Mouse (Mus musculus) E14TG2a.4 (cell line): Measurements from ENCODE around the gene Ficd.

Experiments
- H3K27me3 ChIP-seq: 2 replicates; pipeline ENCODE4 v1.6.1; 2014; ENCODE audit warnings: low read length, control low read depth; ENCODE audit not compliant: insufficient read depth
- H3K36me3 ChIP-seq: 2 replicates; pipeline ENCODE4 v1.6.1; 2014; ENCODE audit warnings: low read length, control low read depth; ENCODE audit not compliant: insufficient read depth
- H3K4me1 ChIP-seq: replicated peaks from 2 replicates; pipeline ENCODE4 v1.6.1; 2014; ENCODE audit warnings: low read depth, low read length, control low read depth
- H3K4me3 ChIP-seq: replicated peaks from 2 replicates; pipeline ENCODE4 v1.5.1; 2014; ENCODE audit warnings: mild to moderate bottlenecking, low read length
- H3K9me3 ChIP-seq: 2 replicates; pipeline ENCODE4 v1.6.1; 2014; ENCODE audit warnings: low read length, control low read depth
- CTCF ChIP-seq: conservative IDR thresholded peaks from 2 replicates; pipeline ENCODE4 v1.5.1; 2014; ENCODE audit warnings: low read length
- NANOG ChIP-seq: IDR thresholded peaks from 2 replicates; pipeline ENCODE4 v1.6.1; 2014; ENCODE audit warnings: borderline replicate concordance, low read length, mixed read lengths
- POU5F1 ChIP-seq: IDR thresholded peaks from 2 replicates; pipeline ENCODE4 v1.6.1; 2014; ENCODE audit warnings: low read length, borderline replicate concordance

Gene Ficd

DNA sequence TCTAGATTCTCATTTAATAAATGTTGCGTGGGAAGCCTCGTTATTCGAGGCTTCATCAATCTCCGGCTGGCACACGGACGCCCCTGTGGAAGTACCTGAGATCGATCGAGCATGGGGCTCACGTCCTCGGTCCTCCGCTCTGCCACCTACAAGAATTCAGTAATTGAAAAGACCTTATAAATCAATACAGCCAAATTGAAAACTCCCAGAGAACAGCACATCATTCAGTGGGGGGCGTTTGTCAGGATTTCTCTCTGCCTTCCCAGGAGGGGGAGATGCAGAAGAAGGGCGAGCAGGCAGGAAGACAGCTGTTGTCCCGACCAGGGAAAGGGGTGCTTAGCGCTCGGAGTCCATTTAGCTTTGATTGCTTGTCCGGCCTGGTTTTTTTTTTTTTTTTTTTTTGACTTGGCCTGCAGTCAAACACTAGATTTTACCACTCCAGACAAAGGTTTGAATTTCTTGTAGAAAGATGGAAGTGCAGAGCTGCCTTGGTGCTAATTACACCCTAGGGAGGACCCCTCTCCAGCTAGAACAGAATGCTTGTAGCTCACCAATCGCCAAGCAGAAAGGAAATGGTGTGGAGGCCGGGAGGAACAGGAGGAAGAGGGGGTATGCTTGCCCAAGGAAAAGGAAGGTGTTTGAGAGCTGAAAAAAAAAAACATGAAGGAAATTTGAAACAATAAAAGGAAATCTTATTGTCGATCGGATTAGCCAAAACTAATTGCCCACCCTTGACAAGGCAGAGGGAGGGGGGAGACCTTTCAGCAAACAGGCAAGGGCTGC lies 31.6 kb upstream of the Ficd start:
- no peak overlapping the region for H3K4me3 ChIP-seq

DNA sequence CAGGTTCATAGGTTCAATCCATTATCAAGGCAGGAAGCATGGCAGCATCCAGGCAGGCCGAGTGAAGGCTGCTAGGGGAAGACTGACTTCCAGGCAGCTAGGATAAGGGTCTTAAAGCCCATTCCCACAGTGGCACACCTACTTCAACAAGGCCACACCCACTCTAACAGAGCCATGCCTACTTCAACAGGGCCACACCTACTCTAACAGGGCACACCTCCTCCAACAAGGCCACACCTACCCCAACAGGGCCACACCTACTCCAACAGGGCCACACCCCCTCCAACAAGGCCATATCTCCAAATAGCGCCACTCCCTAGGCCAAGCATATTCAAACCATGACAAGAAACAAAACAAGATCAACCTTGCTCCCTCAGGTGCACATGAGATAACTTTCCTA lies 22.7 kb upstream of the Ficd start:
- peaks cover 33% of the 10 kb centered on the region for H3K4me1 ChIP-seq
- TF ChIP-seq NANOG = no peak
- no peak for TF ChIP-seq CTCF
- TF ChIP-seq POU5F1 = no peak
- no peaks in the 10 kb centered on the region for H3K36me3 ChIP-seq
- H3K4me3 ChIP-seq = no peak overlapping the region
- no peaks in the 10 kb centered on the region for H3K9me3 ChIP-seq
- no peaks in the 10 kb centered on the region for H3K27me3 ChIP-seq

More for the DNA sequence above, 31.6 kb upstream of the Ficd start:
- Histone ChIP-seq H3K4me1 (peaks cover 38% of the 10 kb centered on the region), H3K9me3 (no peaks in the 10 kb centered on the region), H3K36me3 (no peaks in the 10 kb centered on the region), H3K27me3 (peaks cover 16% of the 10 kb centered on the region)
- TF ChIP-seq NANOG (no peak), CTCF (no peak), POU5F1 (no peak)

- Histone ChIP-seq H3K4me3 (no peak overlapping the region), H3K4me1 (peaks cover 45% of the 10 kb centered on the region), H3K9me3 (no peaks in the 10 kb centered on the region), H3K36me3 (no peaks in the 10 kb centered on the region), H3K27me3 (no peaks in the 10 kb centered on the region)
- TF ChIP-seq NANOG = no peak
- TF ChIP-seq POU5F1 = no peak
- TF ChIP-seq CTCF = no peak
Observed at GRCm38 (mm10) chr5:113716581-113717388, 18.8 kb upstream of the Ficd start.

DNA sequence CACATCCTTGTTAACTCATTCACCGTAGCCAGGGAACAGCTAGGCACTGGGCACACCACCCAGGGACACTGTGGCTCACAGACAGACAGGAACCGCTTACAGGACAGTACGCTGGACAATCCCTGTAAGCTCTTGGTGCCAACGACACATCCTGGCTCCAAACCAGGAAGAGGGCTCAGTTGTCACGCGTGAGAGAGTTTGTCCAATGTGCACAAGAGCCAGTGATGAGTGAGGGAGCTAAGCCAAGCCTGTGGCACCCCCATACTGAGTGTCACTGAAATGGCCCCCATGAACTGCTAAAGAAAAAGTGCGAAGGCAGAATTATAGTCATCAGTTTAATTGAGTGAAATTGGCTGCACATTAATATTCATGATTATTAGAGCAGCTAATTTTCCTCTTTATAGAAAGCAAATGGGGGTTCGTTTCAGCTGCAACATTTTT lies 16.4 kb upstream of the Ficd start:
- Histone ChIP-seq H3K9me3 (peaks cover 4% of the 10 kb centered on the region; the same call in 1 of the 2 replicates), H3K27me3 (no peaks in the 10 kb centered on the region), H3K4me3 (no peak overlapping the region), H3K4me1 (peaks cover 47% of the 10 kb centered on the region), H3K36me3 (no peaks in the 10 kb centered on the region)
- TF ChIP-seq NANOG (no peak), POU5F1 (no peak), CTCF (no peak)

GRCm38 (mm10) chr5:113722224-113723013 lies 13.2 kb upstream of the Ficd start:
- H3K4me3 ChIP-seq = no peak overlapping the region
- H3K9me3 ChIP-seq = peaks cover 11% of the 10 kb centered on the region; the same call in 1 of the 2 replicates
- no peaks in the 10 kb centered on the region for H3K27me3 ChIP-seq
- H3K36me3 ChIP-seq = no peaks in the 10 kb centered on the region
- no peak for TF ChIP-seq NANOG
- no peak for TF ChIP-seq POU5F1
- TF ChIP-seq CTCF = peak; percentile 68
- H3K4me1 ChIP-seq = peaks cover 38% of the 10 kb centered on the region

GRCm38 (mm10) chr5:113723567-113724237 lies 11.9 kb upstream of the Ficd start:
- TF ChIP-seq NANOG = no peak
- TF ChIP-seq POU5F1 = no peak
- no peak for TF ChIP-seq CTCF
- Histone ChIP-seq H3K4me3 (peak overlapping the region; percentile 37; the same call in 1 of the 2 replicates), H3K9me3 (peaks cover 11% of the 10 kb centered on the region; the same call in 1 of the 2 replicates), H3K4me1 (peaks cover 38% of the 10 kb centered on the region), H3K36me3 (no peaks in the 10 kb centered on the region), H3K27me3 (no peaks in the 10 kb centered on the region)

GRCm38 (mm10) chr5:113724446-113724845 lies 11.2 kb upstream of the Ficd start, which contains the start of gene 1700069L16Rik:
TSS of gene 1700069L16Rik (minus strand) at chr5:113724772.
- peak; percentile 64 for TF ChIP-seq CTCF
- no peak for TF ChIP-seq NANOG
- TF ChIP-seq POU5F1 = no peak
- Histone ChIP-seq H3K4me3 (peak within 1 kb of the TSS; percentile 37; the same call in 1 of the 2 replicates), H3K4me1 (peaks cover 33% of the 10 kb centered on the region), H3K9me3 (peaks cover 11% of the 10 kb centered on the region; the same call in 1 of the 2 replicates), H3K36me3 (no peaks in the 10 kb centered on the region), H3K27me3 (no peaks in the 10 kb centered on the region)
